Mouse (Mus musculus) stomach, embryonic 16.5 days (tissue): ENCODE data around the gene Nyap1. TPM values are rescaled to one million over a fixed set of nuclear protein-coding genes. Genes with fewer than 3 reads are reported as not detected.

ENCODE experiments used
- ATAC-seq: fragments of 200-750 bp; cut with Nextera tagmentation; 2 replicates; pipeline ENCODE4 v1.8.0; 2017; ENCODE audit warnings: moderate number of reproducible peaks, moderate TSS enrichment; ENCODE audit not compliant: insufficient read depth, low FRiP score
- H3K27ac ChIP-seq: fragments of 300-500 bp; sonication (generic); 2 replicates; pipeline ENCODE4 v1.5.1; 2014; ENCODE audit warnings: low read length
- H3K27me3 ChIP-seq: fragments of 300-500 bp; sonication (generic); 2 replicates; pipeline ENCODE4 v1.6.1; 2014; ENCODE audit warnings: low read length, control low read depth, mixed read lengths; ENCODE audit not compliant: control insufficient read depth, insufficient read depth
- H3K36me3 ChIP-seq: fragments of 300-500 bp; sonication (generic); 2 replicates; pipeline ENCODE4 v1.6.1; 2014; ENCODE audit warnings: low read length; ENCODE audit not compliant: control insufficient read depth, insufficient read depth
- H3K4me1 ChIP-seq: fragments of 300-500 bp; sonication (generic); 2 replicates; pipeline ENCODE4 v1.6.1; 2014; ENCODE audit warnings: low read length, control low read depth, mixed read lengths; ENCODE audit not compliant: control insufficient read depth, insufficient read depth
- H3K4me2 ChIP-seq: fragments of 300-500 bp; sonication (generic); 2 replicates; pipeline ENCODE4 v1.6.1; 2014; ENCODE audit warnings: low read depth, low read length, mixed read lengths
- H3K4me3 ChIP-seq: fragments of 300-500 bp; sonication (generic); replicated peaks from 2 replicates; pipeline ENCODE4 v1.5.1; 2014; ENCODE audit warnings: mild to moderate bottlenecking, low read length
- H3K9ac ChIP-seq: fragments of 300-500 bp; sonication (generic); 2 replicates; pipeline ENCODE4 v1.6.1; 2014; ENCODE audit warnings: low read length
- H3K9me3 ChIP-seq: fragments of 300-500 bp; sonication (generic); replicated peaks from 2 replicates; pipeline ENCODE4 v1.6.1; 2016; ENCODE audit warnings: low read length, control low read depth; ENCODE audit not compliant: control insufficient read depth
- WGBS: fragments of 180-500 bp; shearing (Covaris S2); extraction: QIAGEN DNeasy Blood & Tissue Kit; methylation state at CpG from one replicate; pipeline ENCODE4 v1.1.7; 2014; 5-methylcytosine and 5-hydroxymethylcytosine counted together
- polyA plus RNA-seq: library from polyadenylated mRNA; unstranded; fragments of >200 nt; fragmentation: Nextera tagmentation; extraction: Ambion mirVana; gene quantifications from 2 replicates; pipeline ENCODE4 v1.2.1, GENCODE M21; 2015

Gene Nyap1
- polyA plus RNA-seq, 1 experiment from 2014 or later, result 2.7 TPM

- H3K36me3 ChIP-seq, result peaks cover 24% of the 10 kb centered on the region
- peak overlapping the region; percentile 17; the same call in 1 of the 2 replicates for H3K27ac ChIP-seq
Observed at GRCm38 (mm10) chr5:137783901-137784540, 42.6 kb upstream of the Nyap1 start.

GRCm38 (mm10) chr5:137782776-137783522, 41.5 kb upstream of the Nyap1 start:
- no peak overlapping the region for H3K27ac ChIP-seq

More at GRCm38 (mm10) chr5:137783901-137784540, 42.6 kb upstream of the Nyap1 start:
- 58% methylated on average over 9 of the region's 9 CpGs for WGBS
- ATAC-seq, result no peak
- Histone ChIP-seq H3K4me2 (peak overlapping the region; percentile 90), H3K4me3 (peak overlapping the region; percentile 79), H3K9me3 (no peaks in the 10 kb centered on the region), H3K9ac (peak overlapping the region; percentile 92), H3K27me3 (no peaks in the 10 kb centered on the region), H3K4me1 (peaks cover 32% of the 10 kb centered on the region)

GRCm38 (mm10) chr5:137781661-137782060, 40.3 kb upstream of the Nyap1 start:
- H3K4me3 ChIP-seq, result no peak overlapping the region
- no peak overlapping the region for H3K27ac ChIP-seq
- no peak overlapping the region for H3K4me2 ChIP-seq
- no peak overlapping the region for H3K9ac ChIP-seq
- 91% methylated on average over 7 of the region's 7 CpGs for WGBS
- peaks cover 24% of the 10 kb centered on the region for H3K36me3 ChIP-seq
- peaks cover 31% of the 10 kb centered on the region for H3K4me1 ChIP-seq
- ATAC-seq, result no peak
- no peaks in the 10 kb centered on the region for H3K9me3 ChIP-seq
- H3K27me3 ChIP-seq, result no peaks in the 10 kb centered on the region

More at GRCm38 (mm10) chr5:137782776-137783522, 41.5 kb upstream of the Nyap1 start:
- H3K4me1 ChIP-seq, result peaks cover 30% of the 10 kb centered on the region
- no peaks in the 10 kb centered on the region for H3K9me3 ChIP-seq
- H3K4me3 ChIP-seq, result peak overlapping the region; percentile 79; the same call in 1 of the 2 replicates
- H3K36me3 ChIP-seq, result peaks cover 24% of the 10 kb centered on the region
- peak overlapping the region; percentile 92 for H3K9ac ChIP-seq
- 79% methylated on average over 13 of the region's 13 CpGs for WGBS
- no peak for ATAC-seq
- H3K4me2 ChIP-seq, result peak overlapping the region; percentile 90
- H3K27me3 ChIP-seq, result no peaks in the 10 kb centered on the region

- Histone ChIP-seq H3K27ac (peak overlapping the region; percentile 83), H3K4me3 (peak overlapping the region; percentile 88), H3K4me2 (peak overlapping the region; percentile 87), H3K36me3 (peaks cover 24% of the 10 kb centered on the region), H3K4me1 (peaks cover 26% of the 10 kb centered on the region), H3K27me3 (no peaks in the 10 kb centered on the region), H3K9me3 (no peaks in the 10 kb centered on the region), H3K9ac (peak overlapping the region; percentile 88)
- under 1% methylated on average over 83 of the region's 83 CpGs for WGBS
- peak; percentile 14; the same call in 1 of the 2 replicates for ATAC-seq
Observed at GRCm38 (mm10) chr5:137779053-137779933, 37.9 kb upstream of the Nyap1 start.

- H3K36me3 ChIP-seq, result peaks cover 24% of the 10 kb centered on the region
- H3K9me3 ChIP-seq, result no peaks in the 10 kb centered on the region
- H3K4me1 ChIP-seq, result peaks cover 20% of the 10 kb centered on the region
- H3K9ac ChIP-seq, result peak within 1 kb of the TSS; percentile 88
- under 1% methylated on average over 31 of the region's 31 CpGs for WGBS
- peak; percentile 95 for ATAC-seq
- H3K27me3 ChIP-seq, result no peaks in the 10 kb centered on the region
- peak within 1 kb of the TSS; percentile 87 for H3K4me2 ChIP-seq
- peak within 1 kb of the TSS; percentile 88 for H3K4me3 ChIP-seq
- H3K27ac ChIP-seq, result peak within 1 kb of the TSS; percentile 83
Observed at GRCm38 (mm10) chr5:137778635-137779034, 37.2 kb upstream of the Nyap1 start, which contains the start of gene Ppp1r35. Gene Ppp1r35 (plus strand): TSS chr5:137778849.

- H3K4me3 ChIP-seq, result no peak overlapping the region
- no peak overlapping the region for H3K4me2 ChIP-seq
- ATAC-seq, result no peak
- peaks cover 15% of the 10 kb centered on the region for H3K36me3 ChIP-seq
- no peak overlapping the region for H3K27ac ChIP-seq
- no peaks in the 10 kb centered on the region for H3K27me3 ChIP-seq
- H3K9ac ChIP-seq, result no peak overlapping the region
- no peaks in the 10 kb centered on the region for H3K9me3 ChIP-seq
- peaks cover 12% of the 10 kb centered on the region for H3K4me1 ChIP-seq
- WGBS, result 62% methylated on average over 7 of the region's 7 CpGs
Observed at GRCm38 (mm10) chr5:137777267-137777845, 35.9 kb upstream of the Nyap1 start.

- ATAC-seq, result peak; percentile 49
- Histone ChIP-seq H3K9me3 (no peaks in the 10 kb centered on the region), H3K27ac (peak overlapping the region; percentile 35), H3K27me3 (no peaks in the 10 kb centered on the region), H3K36me3 (peaks cover 6% of the 10 kb centered on the region), H3K9ac (0 out of 2 replicates have a peak overlapping the region, but pooled peaks have one; percentile 1), H3K4me1 (peaks cover 12% of the 10 kb centered on the region), H3K4me3 (no peak overlapping the region), H3K4me2 (no peak overlapping the region; the same call in 1 of the 2 replicates)
- 19% methylated on average over 5 of the region's 5 CpGs for WGBS
Observed at GRCm38 (mm10) chr5:137776408-137776918, 35.1 kb upstream of the Nyap1 start.

GRCm38 (mm10) chr5:137775587-137776290, 34.3 kb upstream of the Nyap1 start:
- no peaks in the 10 kb centered on the region for H3K9me3 ChIP-seq
- H3K4me3 ChIP-seq, result no peak overlapping the region
- H3K27me3 ChIP-seq, result no peaks in the 10 kb centered on the region
- H3K36me3 ChIP-seq, result 0 out of 2 replicates have a peak, but pooled peaks cover 3% of the 10 kb centered on the region
- H3K9ac ChIP-seq, result no peak overlapping the region
- no peak overlapping the region for H3K4me2 ChIP-seq
- H3K4me1 ChIP-seq, result peaks cover 12% of the 10 kb centered on the region
- no peak for ATAC-seq
- H3K27ac ChIP-seq, result peak overlapping the region; percentile 35
- 94% methylated on average over 2 of the region's 2 CpGs for whole genome bisulfite sequencing
